Mouse (Mus musculus): Measurements from ENCODE around the gene BC049730. TPM values are rescaled to one million over a fixed set of nuclear protein-coding genes. Genes with fewer than 3 reads are reported as not detected.
"Not testable (repeated sequence)": the region's sequence is repeated elsewhere in the genome, so short reads cannot be mapped to it uniquely, and the experiment has no call there.

Gene BC049730
- total RNA-seq, 2 experiments from 2014 or later, result not detected

- intact Hi-C loops (cut with DNase I), result no loop called here
Observed at GRCm38 (mm10) chr7:24715039-24715438, 6.0 kb downstream of the BC049730 start.

GRCm38 (mm10) chr7:24726808-24727207 lies 17.8 kb downstream of the BC049730 start, which contains the start of gene Gm4763:
Gene Gm4763 (minus strand): TSS chr7:24726908.
- H3K4me3 ChIP-seq; DNase-seq; H3K27ac ChIP-seq; intact Hi-C loops (cut with DNase I): not testable (repeated sequence)

More at GRCm38 (mm10) chr7:24715039-24715438, 6.0 kb downstream of the BC049730 start:
- Histone ChIP-seq H3K27ac (no peak overlapping the region), H3K4me3 (no peak overlapping the region)
- DNase-seq, result no peak
- no peak for TF ChIP-seq CTCF (IDR thresholded peaks at IDR 0.05)

- no peak overlapping the region for H3K27ac ChIP-seq
- peak; percentile 21 for DNase-seq
- H3K4me3 ChIP-seq, result no peak overlapping the region
- intact Hi-C loops (cut with DNase I), result no loop called here
- no peak for TF ChIP-seq CTCF (IDR thresholded peaks at IDR 0.05)
Observed at GRCm38 (mm10) chr7:24735970-24736670, 27.1 kb downstream of the BC049730 start.

- H3K27ac ChIP-seq, result no peak overlapping the region
- H3K4me3 ChIP-seq, result no peak overlapping the region
- intact Hi-C loops (cut with DNase I), result no loop called here
- no peak for TF ChIP-seq CTCF (IDR thresholded peaks at IDR 0.05)
- DNase-seq, result no peak
Observed at GRCm38 (mm10) chr7:24750695-24751094, 41.7 kb downstream of the BC049730 start.

GRCm38 (mm10) chr7:24751610-24752009 lies 42.6 kb downstream of the BC049730 start:
- H3K4me3 ChIP-seq, result no peak overlapping the region
- no peak overlapping the region for H3K27ac ChIP-seq
- intact Hi-C loops (cut with DNase I), result no loop called here
- TF ChIP-seq CTCF (IDR thresholded peaks at IDR 0.05), result no peak
- no peak for DNase-seq

GRCm38 (mm10) chr7:24753476-24753875 lies 44.4 kb downstream of the BC049730 start:
- Histone ChIP-seq H3K4me3 (no peak overlapping the region), H3K27ac (no peak overlapping the region)
- no peak for DNase-seq
- no peak for TF ChIP-seq CTCF (IDR thresholded peaks at IDR 0.05)
- intact Hi-C loops (cut with DNase I), result no loop called here

- intact Hi-C loops (cut with DNase I), result no loop called here
- no peak overlapping the region for H3K27ac ChIP-seq
- no peak for DNase-seq
- TF ChIP-seq CTCF (IDR thresholded peaks at IDR 0.05), result no peak
- H3K4me3 ChIP-seq, result no peak overlapping the region
Observed at GRCm38 (mm10) chr7:24758520-24758919, 49.5 kb downstream of the BC049730 start.

GRCm38 (mm10) chr7:24760211-24760610 lies 51.2 kb downstream of the BC049730 start, which contains the start of gene Cd177:
Gene Cd177 (minus strand): TSS chr7:24760311.
- intact Hi-C loops (cut with DNase I), result no loop called here
- Histone ChIP-seq H3K4me3 (no peak within 1 kb of the TSS), H3K27ac (no peak within 1 kb of the TSS)
- no peak for TF ChIP-seq CTCF (IDR thresholded peaks at IDR 0.05)
- DNase-seq, result no peak

GRCm38 (mm10) chr7:24761161-24761560 lies 52.1 kb downstream of the BC049730 start:
- H3K4me3 ChIP-seq, result no peak overlapping the region
- intact Hi-C loops (cut with DNase I), result no loop called here

GRCm38 (mm10) chr7:24762574-24762973 lies 53.5 kb downstream of the BC049730 start:
- intact Hi-C loops (cut with DNase I), result no loop called here
- no peak overlapping the region for H3K27ac ChIP-seq
- no peak overlapping the region for H3K4me3 ChIP-seq
- DNase-seq, result no peak
- TF ChIP-seq CTCF (IDR thresholded peaks at IDR 0.05), result no peak

More at GRCm38 (mm10) chr7:24761161-24761560, 52.1 kb downstream of the BC049730 start:
- DNase-seq, result no peak
- H3K27ac ChIP-seq, result no peak overlapping the region
- no peak for TF ChIP-seq CTCF (IDR thresholded peaks at IDR 0.05)

Other genes starting within 250 kb of the BC049730 start
- 1 to 10 TPM in 1 of 2 experiments, under 1 TPM in 1; 0.89 to 1.3 TPM for gene Plaur, start 246.8 kb upstream of the BC049730 start, total RNA-seq (2021)
- 1 to 10 TPM; 2.4 to 2.8 TPM for gene Cadm4, start 227.2 kb upstream of the BC049730 start, total RNA-seq (2021)
- 1 to 10 TPM; 3.5 to 6.5 TPM for gene Zfp428, start 202.2 kb upstream of the BC049730 start, total RNA-seq (2021)
- gene AC161166.1, start 196.8 kb upstream of the BC049730 start, total RNA-seq (2021), result not detected
- gene Irgq, start 178.6 kb upstream of the BC049730 start, total RNA-seq (2021), result 10 to 100 TPM; 11.5 to 16.1 TPM
- not detected for gene Pinlyp, start 163.1 kb upstream of the BC049730 start, total RNA-seq (2021)
- gene Xrcc1, start 163.0 kb upstream of the BC049730 start, total RNA-seq (2021), result 10 to 100 TPM; 18.3 to 18.5 TPM
- 10 to 100 TPM; 22.0 to 27.4 TPM for gene Ethe1, start 121.7 kb upstream of the BC049730 start, total RNA-seq (2021)
- under 1 TPM in 1 of 2 experiments, not detected in 1; 0.17 TPM for gene Zfp575, start 121.6 kb upstream of the BC049730 start, total RNA-seq (2021)
- gene Phldb3, start 98.5 kb upstream of the BC049730 start, total RNA-seq (2021), result under 1 TPM; 0.54 to 0.59 TPM
- gene Lypd3, start 72.7 kb upstream of the BC049730 start, total RNA-seq (2021), result not detected
- not detected for gene Tex101, start 32.6 kb upstream of the BC049730 start, total RNA-seq (2021)
- gene Gm4763, start 17.7 kb downstream of the BC049730 start, total RNA-seq (2021), result not detected
- gene Cd177, start 51.1 kb downstream of the BC049730 start, total RNA-seq (2021), result not detected
- not detected for gene Ceacam10, start 68.0 kb downstream of the BC049730 start, total RNA-seq (2021)
- gene Gm9844, start 153.0 kb downstream of the BC049730 start, total RNA-seq (2021), result not detected
- not detected for gene Lypd4, start 160.7 kb downstream of the BC049730 start, total RNA-seq (2021)
- gene Dmrtc2, start 160.8 kb downstream of the BC049730 start, total RNA-seq (2021), result not detected
- 100 to 1,000 TPM; 326 to 419 TPM for gene Rps19, start 175.1 kb downstream of the BC049730 start, total RNA-seq (2021)
- not detected for gene Cd79a, start 188.1 kb downstream of the BC049730 start, total RNA-seq (2021)
- 10 to 100 TPM; 28.4 to 29.3 TPM for gene Arhgef1, start 193.7 kb downstream of the BC049730 start, total RNA-seq (2021)
- gene Gm4881, start 235.3 kb downstream of the BC049730 start, total RNA-seq (2021), result not detected